Mouse (Mus musculus) hindbrain, embryonic 15.5 days (tissue): ENCODE results near the gene Retreg1. TPM values are rescaled to one million over a fixed set of nuclear protein-coding genes. Genes with fewer than 3 reads are reported as not detected.
"Not testable (repeated sequence)": the region's sequence is repeated elsewhere in the genome, so short reads cannot be mapped to it uniquely, and the experiment has no call there.

Experiments
- ATAC-seq: fragments of 200-750 bp; cut with Nextera tagmentation; 2 replicates; pipeline ENCODE4 v1.8.0; 2017; ENCODE audit warnings: low read depth, moderate number of reproducible peaks, moderate TSS enrichment; ENCODE audit not compliant: low FRiP score
- H3K27ac ChIP-seq: fragments of 300-500 bp; sonication (generic); replicated peaks from 2 replicates; pipeline ENCODE4 v1.5.1; 2015; ENCODE audit warnings: mild to moderate bottlenecking, inconsistent platforms
- H3K27me3 ChIP-seq: fragments of 300-500 bp; sonication (generic); 2 replicates; pipeline ENCODE4 v1.6.1; 2015; ENCODE audit warnings: control low read depth, inconsistent platforms
- H3K36me3 ChIP-seq: fragments of 300-500 bp; sonication (generic); 2 replicates; pipeline ENCODE4 v1.6.1; 2015; ENCODE audit warnings: control low read depth, inconsistent platforms
- H3K4me1 ChIP-seq: fragments of 300-500 bp; sonication (generic); replicated peaks from 2 replicates; pipeline ENCODE4 v1.6.1; 2015; ENCODE audit warnings: control low read depth, inconsistent platforms
- H3K4me2 ChIP-seq: fragments of 300-500 bp; sonication (generic); 2 replicates; pipeline ENCODE4 v1.6.1; 2015; ENCODE audit warnings: moderate library complexity, mild to moderate bottlenecking, inconsistent platforms
- H3K4me3 ChIP-seq: fragments of 300-500 bp; sonication (generic); 2 replicates; pipeline ENCODE4 v1.5.1; 2015; ENCODE audit warnings: mild to moderate bottlenecking, inconsistent platforms
- H3K9ac ChIP-seq: fragments of 300-500 bp; sonication (generic); 2 replicates; pipeline ENCODE4 v1.6.1; 2015; ENCODE audit warnings: inconsistent platforms
- H3K9me3 ChIP-seq: fragments of 300-500 bp; sonication (generic); 2 replicates; pipeline ENCODE4 v1.6.1; 2016; ENCODE audit warnings: control low read depth, inconsistent platforms
- WGBS: fragments of 180-500 bp; shearing (Covaris S2); methylation state at CpG from one replicate; pipeline ENCODE4 v1.1.7; 2015; 5-methylcytosine and 5-hydroxymethylcytosine counted together
- microRNA-seq: library from miRNA; unstranded; fragments of <30 nt; microRNA quantifications from one replicate; pipeline ENCODE4, GENCODE M21; 2016
- polyA plus RNA-seq: library from polyadenylated mRNA; unstranded; fragments of >200 nt; fragmentation: Nextera tagmentation; extraction: Ambion mirVana; gene quantifications from 2 replicates; pipeline ENCODE4 v1.2.1, GENCODE M21; 2015

Gene Retreg1
- polyA plus RNA-seq, 1 experiment from 2014 or later, result 13.4 TPM

- H3K9me3 ChIP-seq, result no peaks in the 10 kb centered on the region
- WGBS, result 40% methylated on average over 2 of the region's 2 CpGs
- H3K27me3 ChIP-seq, result no peaks in the 10 kb centered on the region
- peaks cover 34% of the 10 kb centered on the region for H3K36me3 ChIP-seq
- H3K4me3 ChIP-seq, result no peak overlapping the region
- H3K4me2 ChIP-seq, result no peak overlapping the region
- H3K9ac ChIP-seq, result 0 out of 2 replicates have a peak overlapping the region, but pooled peaks have one; percentile 3
- peaks cover 5% of the 10 kb centered on the region; the same call in 1 of the 2 replicates for H3K4me1 ChIP-seq
- H3K27ac ChIP-seq, result no peak overlapping the region
- ATAC-seq, result peak; percentile 60; the same call in 1 of the 2 replicates
Observed at GRCm38 (mm10) chr15:25995521-25995920, 152.5 kb downstream of the Retreg1 start.

- peaks cover 18% of the 10 kb centered on the region for H3K36me3 ChIP-seq
- H3K27me3 ChIP-seq, H3K4me1 ChIP-seq, ATAC-seq, H3K9ac ChIP-seq, H3K4me3 ChIP-seq, H3K9me3 ChIP-seq, H3K27ac ChIP-seq, H3K4me2 ChIP-seq: not testable (repeated sequence)
- WGBS, result 20% methylated on average over 5 of the region's 5 CpGs
Observed at GRCm38 (mm10) chr15:25999545-25999944, 156.6 kb downstream of the Retreg1 start.

- no peaks in the 10 kb centered on the region for H3K36me3 ChIP-seq
- H3K27ac ChIP-seq, result no peak overlapping the region
- H3K27me3 ChIP-seq, result no peaks in the 10 kb centered on the region
- H3K4me2 ChIP-seq, result no peak overlapping the region
- H3K9me3 ChIP-seq, result no peaks in the 10 kb centered on the region
- H3K4me1 ChIP-seq, result no peaks in the 10 kb centered on the region
- no peak for ATAC-seq
- H3K4me3 ChIP-seq, result no peak overlapping the region
- WGBS, result 80% methylated on average over 3 of the region's 3 CpGs
- no peak overlapping the region for H3K9ac ChIP-seq
Observed at GRCm38 (mm10) chr15:26008621-26009020, 165.6 kb downstream of the Retreg1 start.

GRCm38 (mm10) chr15:26012891-26013290, 169.9 kb downstream of the Retreg1 start:
- H3K4me3 ChIP-seq, result no peak overlapping the region
- H3K27me3 ChIP-seq, result no peaks in the 10 kb centered on the region
- 64% methylated on average over 4 of the region's 4 CpGs for WGBS
- no peak for ATAC-seq
- H3K36me3 ChIP-seq, result no peaks in the 10 kb centered on the region
- no peaks in the 10 kb centered on the region for H3K9me3 ChIP-seq
- H3K4me2 ChIP-seq, result no peak overlapping the region
- no peak overlapping the region for H3K27ac ChIP-seq
- H3K9ac ChIP-seq, result no peak overlapping the region
- H3K4me1 ChIP-seq, result peaks cover 3% of the 10 kb centered on the region; the same call in 1 of the 2 replicates

- Histone ChIP-seq H3K9ac (no peak overlapping the region), H3K27me3 (no peaks in the 10 kb centered on the region), H3K9me3 (no peaks in the 10 kb centered on the region), H3K4me1 (peaks cover 3% of the 10 kb centered on the region; the same call in 1 of the 2 replicates), H3K36me3 (no peaks in the 10 kb centered on the region), H3K27ac (no peak overlapping the region), H3K4me2 (0 out of 2 replicates have a peak overlapping the region, but pooled peaks have one; percentile 25), H3K4me3 (no peak overlapping the region)
- 29% methylated on average over 14 of the region's 14 CpGs for WGBS
- 0 out of 2 replicates have a peak, but pooled peaks have one; percentile 15 for ATAC-seq
Observed at GRCm38 (mm10) chr15:26015979-26016665, 173.1 kb downstream of the Retreg1 start.

- Histone ChIP-seq H3K4me1 (0 out of 2 replicates have a peak, but pooled peaks cover 5% of the 10 kb centered on the region), H3K4me2 (no peak overlapping the region), H3K27ac (no peak overlapping the region), H3K9ac (no peak overlapping the region), H3K4me3 (no peak overlapping the region), H3K9me3 (no peaks in the 10 kb centered on the region), H3K36me3 (no peaks in the 10 kb centered on the region), H3K27me3 (no peaks in the 10 kb centered on the region)
- ATAC-seq, result peak; percentile 89
- WGBS, result 32% methylated on average over 8 of the region's 8 CpGs
Observed at GRCm38 (mm10) chr15:26021721-26022120, 178.7 kb downstream of the Retreg1 start.

GRCm38 (mm10) chr15:26022636-26023035, 179.7 kb downstream of the Retreg1 start:
- no peak overlapping the region for H3K4me3 ChIP-seq
- H3K36me3 ChIP-seq, result no peaks in the 10 kb centered on the region
- no peaks in the 10 kb centered on the region for H3K9me3 ChIP-seq
- H3K9ac ChIP-seq, result no peak overlapping the region
- no peak overlapping the region for H3K4me2 ChIP-seq
- H3K27ac ChIP-seq, result no peak overlapping the region
- H3K27me3 ChIP-seq, result no peaks in the 10 kb centered on the region
- 82% methylated on average over 5 of the region's 5 CpGs for WGBS
- ATAC-seq, result no peak
- 0 out of 2 replicates have a peak, but pooled peaks cover 5% of the 10 kb centered on the region for H3K4me1 ChIP-seq

Small RNA genes lying within 50 kb of the gene (microRNA-seq; reads per million reads assigned to microRNA genes)
- gene Mir7212, result not detected

Other genes with a start within 250 kb of the Retreg1 start
- 28.3 and 33.1 TPM in 2 replicates for gene Myo10, start 220.7 kb upstream of the Retreg1 start, polyA plus RNA-seq
- 37.7 and 38.8 TPM in 2 replicates for gene Zfp622, start 141.2 kb downstream of the Retreg1 start, polyA plus RNA-seq